In genomic region chr3:104342220-104342619, GRCm38 (mm10) we compare ENCODE assay signal across 12 mouse cellular contexts.
DNase-seq lines count a peak whose midpoint lies in the region; ATAC-seq and TF ChIP-seq lines count a peak whose summit lies in the region.
"Had no signal": no experiment of that assay in that cellular context is flagged by ENCODE, and none has a peak within 500 bp of the region (broad histone marks: within the 10 kb centered on the region; RNA-seq: fewer than 3 reads in every experiment).

No protein-coding gene starts in this region.

- H3K9ac ChIP-seq in lung, embryonic 14.5 days = no peak overlapping the region
- no peak overlapping the region for H3K9ac ChIP-seq in intestine, embryonic 16.5 days (ENCODE audit: low read depth, low read length)
- H3K9ac ChIP-seq: midbrain, embryonic 12.5 days had no signal

- intact Hi-C loops in left cerebral cortex, adult 2 months (cut with DNase I) = no loop called here

- H3K4me1 ChIP-seq in lung, embryonic 14.5 days (ENCODE audit: insufficient read depth) = no peaks in the 10 kb centered on the region
- peaks cover 4% of the 10 kb centered on the region; the same call in 1 of the 2 replicates for H3K4me1 ChIP-seq in intestine, embryonic 16.5 days (ENCODE audit: control insufficient read depth, insufficient read depth, low read length)

- no peak for TF ChIP-seq CTCF in lung, embryonic 14.5 days (IDR thresholded peaks at IDR 0.05; ENCODE audit: low read depth)
- TF ChIP-seq CTCF in left cerebral cortex, adult 2 months (IDR thresholded peaks at IDR 0.05) = no peak

- H3K9me3 ChIP-seq in lung, embryonic 14.5 days (ENCODE audit: low read depth, low read length) = no peaks in the 10 kb centered on the region
- no peaks in the 10 kb centered on the region for H3K9me3 ChIP-seq in intestine, embryonic 16.5 days (ENCODE audit: control insufficient read depth, low read length)
- H3K9me3 ChIP-seq: midbrain, embryonic 12.5 days had no signal

- H3K4me2 ChIP-seq in lung, embryonic 14.5 days = no peak overlapping the region
- H3K4me2 ChIP-seq in intestine, embryonic 16.5 days (ENCODE audit: low read depth, low read length) = no peak overlapping the region
- H3K4me2 ChIP-seq: midbrain, embryonic 12.5 days had no signal

- peak; percentile 53 for DNase-seq in heart, adult 11 months
- DNase-seq in heart, adult 9 months (ENCODE audit: low spot score in 2 of 2) = no peak
- peak; percentile 77 for DNase-seq in lung, embryonic 14.5 days
- no peak for DNase-seq in lung, postnatal 10 days
- peak in 1 of 2 experiments; percentile 35 for DNase-seq in left cerebral cortex, adult 2 months (ENCODE audit: extremely low spot score in 1 of 2, low spot score in 2 of 2)
- peak; percentile 84 for DNase-seq in telencephalon, adult 2 months (ENCODE audit: low read depth, low spot score)
- DNase-seq: heart, postnatal 14 days; kidney, adult 8-10 months; lung, adult 2 months had no signal

- 55% methylated on average over 6 of the region's 6 CpGs for WGBS in lung, embryonic 14.5 days
- WGBS in intestine, embryonic 16.5 days = 63% methylated on average over 6 of the region's 6 CpGs

- H3K27me3 ChIP-seq in lung, embryonic 14.5 days (ENCODE audit: insufficient read depth, low read length) = no peaks in the 10 kb centered on the region
- H3K27me3 ChIP-seq in intestine, embryonic 16.5 days (replicated peaks; ENCODE audit: control insufficient read depth, insufficient read depth, low read length) = no peaks in the 10 kb centered on the region
- H3K27me3 ChIP-seq: midbrain, embryonic 12.5 days had no signal

- no peak overlapping the region for H3K27ac ChIP-seq in lung, embryonic 14.5 days (ENCODE audit: low read depth)
- H3K27ac ChIP-seq in left cerebral cortex, adult 2 months = peak overlapping the region; percentile 36; the same call in 1 of the 2 replicates
- no peak overlapping the region for H3K27ac ChIP-seq in intestine, embryonic 16.5 days (ENCODE audit: low read length)
- H3K27ac ChIP-seq: midbrain, embryonic 12.5 days had no signal

- H3K4me3 ChIP-seq in lung, embryonic 14.5 days (ENCODE audit: low read depth, low read length) = no peak overlapping the region
- no peak overlapping the region for H3K4me3 ChIP-seq in left cerebral cortex, adult 2 months
- H3K4me3 ChIP-seq in intestine, embryonic 16.5 days (ENCODE audit: low read length) = no peak overlapping the region
- H3K4me3 ChIP-seq: midbrain, embryonic 12.5 days had no signal

- H3K36me3 ChIP-seq in lung, embryonic 14.5 days (ENCODE audit: insufficient read depth) = no peaks in the 10 kb centered on the region
- H3K36me3 ChIP-seq in intestine, embryonic 16.5 days (ENCODE audit: control insufficient read depth, insufficient read depth, low read length) = no peaks in the 10 kb centered on the region
- H3K36me3 ChIP-seq: midbrain, embryonic 12.5 days had no signal

- ATAC-seq in lung, embryonic 14.5 days (ENCODE audit: insufficient read depth) = no peak
- ATAC-seq in granulocyte monocyte progenitor cell, adult 5-6 weeks (replicated peaks; ENCODE audit: poor library complexity, severe bottlenecking) = no peak
- no peak for ATAC-seq in intestine, embryonic 16.5 days

Comparison
In these comparisons a context has a peak if more than half of its experiments do, and no peak if none do; other contexts are left out.
1. DNase-seq: peak in heart, adult 11 months (single experiment), lung, embryonic 14.5 days (single experiment) and telencephalon, adult 2 months (single experiment); none in heart, adult 9 months (0 of 2) and lung, postnatal 10 days (single experiment).